In genomic region chr11:104231041-104231911, GRCm38 (mm10) we compare ENCODE assay signal across 8 mouse cellular contexts. TPM values are rescaled to one million over a fixed set of nuclear protein-coding genes. Genes with fewer than 3 reads are reported as not detected.
DNase-seq lines count a peak whose midpoint lies in the region; ATAC-seq and TF ChIP-seq lines count a peak whose summit lies in the region.

Gene Mapt (plus strand): TSS chr11:104231390.

- peak; percentile 81 for DNase-seq in CH12.LX (ENCODE audit: extremely low read depth)
- DNase-seq in c-Kit-positive CD71-positive TER-119-positive erythroid progenitor cells, embryonic 14.5 days (ENCODE audit: low spot score): peak; percentile 57
- DNase-seq in heart, postnatal 10 days: peak; percentile 89
- peak; percentile 56 for DNase-seq in large intestine, adult 2 months (ENCODE audit: low read depth, low spot score)
- DNase-seq in testis, postnatal 10 days (ENCODE audit: low spot score): peak; percentile 92

- TF ChIP-seq RAD21 in CH12.LX (IDR thresholded peaks at IDR 0.05; ENCODE audit: low read depth, low read length): peak; percentile 19

- no peak within 1 kb of the TSS for H3K27ac ChIP-seq in CH12.LX (ENCODE audit: insufficient read depth, low read depth)
- peak within 1 kb of the TSS; percentile 83 for H3K27ac ChIP-seq in forebrain, embryonic 13.5 days
- no peak within 1 kb of the TSS for H3K27ac ChIP-seq in liver, embryonic 16.5 days (ENCODE audit: low read length)
- peak within 1 kb of the TSS; percentile 97 for H3K27ac ChIP-seq in neural tube, embryonic 14.5 days (ENCODE audit: low read depth, low read length)

- peak; percentile 79 for TF ChIP-seq POLR2A in CH12.LX (IDR thresholded peaks at IDR 0.05; ENCODE audit: low read depth, low read length)

- peak within 1 kb of the TSS; percentile 59 to 75 (median 65) for H3K4me3 ChIP-seq in CH12.LX (replicated peaks in 1 of 3; ENCODE audit: low read depth in 2 of 3, low read length in 2 of 3, poor library complexity in 1 of 3)
- peak within 1 kb of the TSS; percentile 63 for H3K4me3 ChIP-seq in forebrain, embryonic 13.5 days
- peak within 1 kb of the TSS; percentile 66 for H3K4me3 ChIP-seq in liver, embryonic 16.5 days (ENCODE audit: low read depth, low read length)
- H3K4me3 ChIP-seq in neural tube, embryonic 14.5 days (ENCODE audit: low read depth, low read length): peak within 1 kb of the TSS; percentile 88

- peaks cover 10 to 21% of the 10 kb centered on the region in 2 experiments; a peak in 3 of 4 replicates for H3K4me1 ChIP-seq in CH12.LX (ENCODE audit: control insufficient read depth in 1 of 2, insufficient read depth in 2 of 2)
- H3K4me1 ChIP-seq in forebrain, embryonic 13.5 days: peaks cover 42% of the 10 kb centered on the region
- peaks cover 4% of the 10 kb centered on the region for H3K4me1 ChIP-seq in liver, embryonic 16.5 days (ENCODE audit: control insufficient read depth, low read depth, low read length)
- H3K4me1 ChIP-seq in neural tube, embryonic 14.5 days (ENCODE audit: control insufficient read depth, insufficient read depth, low read length): peaks cover 18% of the 10 kb centered on the region

- H3K9me3 ChIP-seq in CH12.LX (replicated peaks; ENCODE audit: low read length): peaks cover 18% of the 10 kb centered on the region
- no peaks in the 10 kb centered on the region for H3K9me3 ChIP-seq in forebrain, embryonic 13.5 days (replicated peaks)
- no peaks in the 10 kb centered on the region for H3K9me3 ChIP-seq in liver, embryonic 16.5 days (replicated peaks; ENCODE audit: control insufficient read depth, low read length)
- H3K9me3 ChIP-seq in neural tube, embryonic 14.5 days (ENCODE audit: control insufficient read depth, low read length): no peaks in the 10 kb centered on the region

- H3K79me2 ChIP-seq in CH12.LX (replicated peaks; ENCODE audit: control insufficient read depth, extremely low read depth, insufficient read depth, poor library complexity, severe bottlenecking): no peaks in the 10 kb centered on the region

- TF ChIP-seq CTCF in CH12.LX (conservative IDR thresholded peaks at IDR 0.05 in 1 of 2, IDR thresholded peaks at IDR 0.05 in 1 of 2; ENCODE audit: low read depth in 2 of 2, low read length in 2 of 2): peak; percentile 33 to 90; a peak in 3 of 4 replicates

- WGBS in forebrain, embryonic 13.5 days: under 1% methylated on average over 62 of the region's 94 CpGs
- under 1% methylated on average over 85 of the region's 94 CpGs for WGBS in large intestine, adult 2 months
- WGBS in liver, embryonic 16.5 days (ENCODE audit: insufficient replicate concordance): under 1% methylated on average over 78 of the region's 94 CpGs
- under 1% methylated on average over 73 of the region's 94 CpGs for WGBS in neural tube, embryonic 14.5 days

- no peaks in the 10 kb centered on the region for H3K36me3 ChIP-seq in CH12.LX (replicated peaks in 1 of 2; ENCODE audit: control insufficient read depth in 1 of 2, insufficient read depth in 1 of 2, low read length in 1 of 2)
- H3K36me3 ChIP-seq in forebrain, embryonic 13.5 days (ENCODE audit: poor library complexity, severe bottlenecking): no peaks in the 10 kb centered on the region
- H3K36me3 ChIP-seq in liver, embryonic 16.5 days (ENCODE audit: control insufficient read depth, insufficient read depth): no peaks in the 10 kb centered on the region
- H3K36me3 ChIP-seq in neural tube, embryonic 14.5 days (ENCODE audit: control insufficient read depth, insufficient read depth, low read length): no peaks in the 10 kb centered on the region

- dilution Hi-C loops in CH12.LX (cut with MboI; ENCODE audit: extremely low pct_ligation_motif_present, extremely low pct_unique_long_range_greater_than_20kb, low sequenced_read_pairs): no loop called here

- peaks cover 88% of the 10 kb centered on the region for H3K27me3 ChIP-seq in CH12.LX (replicated peaks)
- H3K27me3 ChIP-seq in forebrain, embryonic 13.5 days: peaks cover 48% of the 10 kb centered on the region
- peaks cover 57% of the 10 kb centered on the region for H3K27me3 ChIP-seq in liver, embryonic 16.5 days (ENCODE audit: control insufficient read depth, insufficient read depth, low read depth, low read length)
- peaks cover 4% of the 10 kb centered on the region; the same call in 1 of the 2 replicates for H3K27me3 ChIP-seq in neural tube, embryonic 14.5 days (ENCODE audit: control insufficient read depth, insufficient read depth, low read length)

- in situ Hi-C loops in CH12.LX (cut with MboI; ENCODE audit: low pct_ligation_motif_present, low pct_unique_long_range_greater_than_20kb, low sequenced_read_pairs): no loop called here

- H3K4me2 ChIP-seq in CH12.LX (ENCODE audit: insufficient read depth, low read depth, poor library complexity, severe bottlenecking): peak within 1 kb of the TSS; percentile 77
- H3K4me2 ChIP-seq in forebrain, embryonic 13.5 days: peak within 1 kb of the TSS; percentile 96
- H3K4me2 ChIP-seq in liver, embryonic 16.5 days (ENCODE audit: low read depth, low read length): peak within 1 kb of the TSS; percentile 79
- H3K4me2 ChIP-seq in neural tube, embryonic 14.5 days (ENCODE audit: low read depth, low read length): peak within 1 kb of the TSS; percentile 61

- TF ChIP-seq EP300 in CH12.LX (IDR thresholded peaks at IDR 0.05; ENCODE audit: low read length): no peak

- peak within 1 kb of the TSS; percentile 55 for H3K9ac ChIP-seq in CH12.LX (ENCODE audit: insufficient read depth, low read depth)
- H3K9ac ChIP-seq in forebrain, embryonic 13.5 days: peak within 1 kb of the TSS; percentile 85
- peak within 1 kb of the TSS; percentile 28; the same call in 1 of the 2 replicates for H3K9ac ChIP-seq in liver, embryonic 16.5 days (ENCODE audit: low read depth, low read length)
- H3K9ac ChIP-seq in neural tube, embryonic 14.5 days (replicated peaks; ENCODE audit: low read depth, low read length): peak within 1 kb of the TSS; percentile 98

- intact Hi-C loops in heart, postnatal 10 days (cut with DNase I): loop anchor here (2.0 kb wide), 1 partner anchor 48 kb away; no protein-coding TSS in a partner anchor

- peak; percentile 85 for ATAC-seq in forebrain, embryonic 13.5 days
- ATAC-seq in liver, embryonic 16.5 days (ENCODE audit: low read depth): peak; percentile 88
- ATAC-seq in neural tube, embryonic 14.5 days (ENCODE audit: low read depth): peak; percentile 77

TF ChIP-seq in CH12.LX, 34 proteins besides CTCF, POLR2A, EP300 and RAD21 (continues in another document):
- TF ChIP-seq TBP (conservative IDR thresholded peaks at IDR 0.05; ENCODE audit: low read depth, low read length): no peak
- no peak for TF ChIP-seq MAX (IDR thresholded peaks at IDR 0.05; ENCODE audit: low read length)
- TF ChIP-seq ETS1 (conservative IDR thresholded peaks at IDR 0.05; ENCODE audit: low read depth, low read length): no peak
- TF ChIP-seq UBTF (IDR thresholded peaks at IDR 0.05; ENCODE audit: low read depth, low read length): peak; percentile 82; the same call in 1 of the 2 replicates
- 0 out of 2 replicates have a peak, but pooled peaks have one; percentile 11 for TF ChIP-seq SIN3A (IDR thresholded peaks at IDR 0.05; ENCODE audit: low read length)
- TF ChIP-seq ZKSCAN1 (IDR thresholded peaks at IDR 0.05; ENCODE audit: borderline replicate concordance, low read depth, low read length): no peak
- no peak for TF ChIP-seq CHD2 (IDR thresholded peaks at IDR 0.05; ENCODE audit: low read length)
- TF ChIP-seq SMC3 (IDR thresholded peaks at IDR 0.05; ENCODE audit: low read depth, low read length): no peak
- peak; percentile 58; the same call in 1 of the 2 replicates for TF ChIP-seq NELFE (IDR thresholded peaks at IDR 0.05; ENCODE audit: low read depth, low read length)
- no peak for TF ChIP-seq PAX5 (IDR thresholded peaks at IDR 0.05; ENCODE audit: low read length)
- no peak for TF ChIP-seq GABPA (IDR thresholded peaks at IDR 0.05; ENCODE audit: insufficient replicate concordance, low read depth, low read length)
- peak; percentile 45 for TF ChIP-seq MAZ (IDR thresholded peaks at IDR 0.05; ENCODE audit: low read depth, low read length)
- TF ChIP-seq MEF2A (IDR thresholded peaks at IDR 0.05; ENCODE audit: borderline replicate concordance, low read depth, low read length): no peak; the same call in 1 of the 2 replicates
- no peak for TF ChIP-seq MXI1 (IDR thresholded peaks at IDR 0.05; ENCODE audit: low read depth, low read length)
- TF ChIP-seq ZMIZ1 (IDR thresholded peaks at IDR 0.05; ENCODE audit: low read depth, low read length): 0 out of 2 replicates have a peak, but pooled peaks have one; percentile 35
- no peak for TF ChIP-seq JUN (IDR thresholded peaks at IDR 0.05; ENCODE audit: insufficient read depth, low read depth, low read length)
- no peak for TF ChIP-seq E2F4 (IDR thresholded peaks at IDR 0.05; ENCODE audit: insufficient replicate concordance, low read depth, low read length)
- no peak for TF ChIP-seq ZC3H11A (IDR thresholded peaks at IDR 0.05; ENCODE audit: low read depth, low read length)
- TF ChIP-seq NRF1 (IDR thresholded peaks at IDR 0.05; ENCODE audit: low read depth, low read length): peak; percentile 95
- 0 out of 2 replicates have a peak, but pooled peaks have one; percentile 1 for TF ChIP-seq RCOR1 (conservative IDR thresholded peaks at IDR 0.05; ENCODE audit: low read depth, low read length)
- no peak for TF ChIP-seq ELF1 (IDR thresholded peaks at IDR 0.05; ENCODE audit: low read depth, low read length)
- no peak for TF ChIP-seq BHLHE40 (IDR thresholded peaks at IDR 0.05; ENCODE audit: low read depth, low read length)
- TF ChIP-seq USF2 (conservative IDR thresholded peaks at IDR 0.05; ENCODE audit: low read depth, low read length): no peak
- no peak for TF ChIP-seq KAT2A (IDR thresholded peaks at IDR 0.05; ENCODE audit: insufficient replicate concordance, low read length)
- no peak for TF ChIP-seq MYC (IDR thresholded peaks at IDR 0.05; ENCODE audit: low read depth, low read length)
- TF ChIP-seq CHD1 (IDR thresholded peaks at IDR 0.05; ENCODE audit: low read depth, low read length): no peak
- no peak for TF ChIP-seq ZNF384 (IDR thresholded peaks at IDR 0.05; ENCODE audit: low read depth, low read length)
- TF ChIP-seq POLR2AphosphoS2 (IDR thresholded peaks at IDR 0.05; ENCODE audit: low read depth, low read length): no peak
- TF ChIP-seq HCFC1 (IDR thresholded peaks at IDR 0.05; ENCODE audit: low read depth, low read length): no peak

RNA-seq across cellular contexts. Expression of gene Mapt, which starts in this region (rescaled TPM):
- 0.29 and 0.64 TPM in 2 replicates for total RNA-seq in CH12.LX (2012; rRNA removed)
- 0.18 and 0.21 TPM in 2 replicates for total RNA-seq in CH12.LX (2014; rRNA removed)
- polyA plus RNA-seq in CH12.LX (2012; ENCODE audit: insufficient read length, low read depth): 1.7 TPM in 2 replicates
- 277 and 315 TPM in 2 replicates for polyA plus RNA-seq in forebrain, embryonic 13.5 days (2015; fragmentation: Nextera tagmentation; extraction: Ambion mirVana)
- 10 to 100 TPM; 40.7 to 52.8 TPM for total RNA-seq in heart, postnatal 10 days (2021)
- polyA plus RNA-seq in large intestine, adult 2 months (2012; rRNA removed): 2.3 and 2.7 TPM in 2 replicates
- 0.49 and 0.53 TPM in 2 replicates for polyA plus RNA-seq in liver, embryonic 16.5 days (2015; fragmentation: Nextera tagmentation; extraction: Ambion mirVana)
- 925 and 1,009 TPM in 2 replicates for polyA plus RNA-seq in neural tube, embryonic 14.5 days (2014; fragmentation: Nextera tagmentation; extraction: Ambion mirVana)

Comparison
In these comparisons a context has a peak if more than half of its experiments do, and no peak if none do; other contexts are left out.
1. RNA of gene Mapt (total RNA-seq): 40.7 to 52.8 TPM in heart, postnatal 10 days; 0.18 to 0.64 TPM in CH12.LX; every median in the first group is over 10 times any median in the second.
2. RNA of gene Mapt (polyA plus RNA-seq): 925 to 1,009 TPM in neural tube, embryonic 14.5 days and 277 to 315 TPM in forebrain, embryonic 13.5 days; 2.3 to 2.7 TPM in large intestine, adult 2 months, 1.7 TPM in CH12.LX and 0.49 to 0.53 TPM in liver, embryonic 16.5 days; every median in the first group is over 10 times any median in the second.
3. Peak in ATAC-seq, H3K4me3 ChIP-seq, H3K9ac ChIP-seq and H3K4me2 ChIP-seq in liver, embryonic 16.5 days; RNA of the gene not detected or under 1 TPM.
4. H3K27ac ChIP-seq: peak in forebrain, embryonic 13.5 days (single experiment) and neural tube, embryonic 14.5 days (single experiment); none in CH12.LX (single experiment) and liver, embryonic 16.5 days (single experiment).
5. H3K9ac ChIP-seq: peak in every context shown above with its lines; median percentile 98 in neural tube, embryonic 14.5 days; 85 in forebrain, embryonic 13.5 days; 55 in CH12.LX; 28 in liver, embryonic 16.5 days.
6. Peak in every context shown above with its lines, with median percentiles within 50 percentile points of each other: DNase-seq, H3K4me2 ChIP-seq, H3K4me3 ChIP-seq and ATAC-seq.